In genomic region chr5:35758081-35759053, GRCm38 (mm10) we compare ENCODE assay signal across 8 mouse cellular contexts. TPM values are rescaled to one million over a fixed set of nuclear protein-coding genes. Genes with fewer than 3 reads are reported as not detected.
DNase-seq lines count a peak whose midpoint lies in the region; ATAC-seq and TF ChIP-seq lines count a peak whose summit lies in the region.

No protein-coding gene starts in this region.

- TF ChIP-seq CTCF in kidney, adult 2 months (conservative IDR thresholded peaks at IDR 0.05; ENCODE audit: insufficient read depth, insufficient read length, low read depth, low read length), result no peak
- no peak for TF ChIP-seq CTCF in olfactory bulb, adult 2 months (IDR thresholded peaks at IDR 0.05; ENCODE audit: insufficient read depth, low read depth, low read length)

- H3K4me2 ChIP-seq in intestine, embryonic 16.5 days (ENCODE audit: low read depth, low read length), result peak overlapping the region; percentile 96
- peak overlapping the region; percentile 100 for H3K4me2 ChIP-seq in liver, embryonic 11.5 days

- no peak for DNase-seq in kidney, adult 2 months
- no peak for DNase-seq in kidney, postnatal 14 days
- peak; percentile 46 for DNase-seq in adrenal gland, postnatal 14 days
- no peak for DNase-seq in liver, embryonic 11.5 days (ENCODE audit: low spot score)
- no peak for DNase-seq in ovary, postnatal 36 days (ENCODE audit: low spot score)

- ATAC-seq in frontal cortex, adult (ENCODE audit: low TSS enrichment), result peak; percentile 48
- peak; percentile 18 for ATAC-seq in intestine, embryonic 16.5 days
- peak; percentile 15; the same call in 1 of the 2 replicates for ATAC-seq in liver, embryonic 11.5 days (replicated peaks; ENCODE audit: low FRiP score)

- H3K4me1 ChIP-seq in kidney, adult 2 months (ENCODE audit: control insufficient read depth, insufficient read depth, low read length), result peaks cover 3% of the 10 kb centered on the region; the same call in 1 of the 2 replicates
- 0 out of 2 replicates have a peak, but pooled peaks cover 4% of the 10 kb centered on the region for H3K4me1 ChIP-seq in intestine, embryonic 16.5 days (ENCODE audit: control insufficient read depth, insufficient read depth, low read length)
- H3K4me1 ChIP-seq in liver, embryonic 11.5 days (replicated peaks; ENCODE audit: control insufficient read depth, insufficient read depth, low read length), result no peaks in the 10 kb centered on the region
- peaks cover 19% of the 10 kb centered on the region for H3K4me1 ChIP-seq in olfactory bulb, adult 2 months (ENCODE audit: control insufficient read depth, insufficient read depth, low read length)

- H3K9me3 ChIP-seq in intestine, embryonic 16.5 days (ENCODE audit: control insufficient read depth, low read length), result no peaks in the 10 kb centered on the region
- H3K9me3 ChIP-seq in liver, embryonic 11.5 days (ENCODE audit: control insufficient read depth, low read length), result no peaks in the 10 kb centered on the region

- no peak for TF ChIP-seq POLR2A in kidney, adult 2 months (IDR thresholded peaks at IDR 0.05; ENCODE audit: low read depth, low read length)
- no peak; the same call in 1 of the 2 replicates for TF ChIP-seq POLR2A in olfactory bulb, adult 2 months (IDR thresholded peaks at IDR 0.05; ENCODE audit: insufficient read depth, low read depth, low read length)

- peak overlapping the region; percentile 61 for H3K9ac ChIP-seq in intestine, embryonic 16.5 days (ENCODE audit: low read depth, low read length)
- H3K9ac ChIP-seq in liver, embryonic 11.5 days (ENCODE audit: low read depth, low read length), result 0 out of 2 replicates have a peak overlapping the region, but pooled peaks have one; percentile 17

- WGBS in kidney, adult 2 months, result 2% methylated on average over 40 of the region's 40 CpGs
- WGBS in intestine, embryonic 16.5 days, result 1% methylated on average over 40 of the region's 40 CpGs
- 2% methylated on average over 40 of the region's 40 CpGs for WGBS in liver, embryonic 11.5 days
- whole genome bisulfite sequencing in olfactory bulb, adult 2 months, result 3% methylated on average over 40 of the region's 40 CpGs

- no peaks in the 10 kb centered on the region for H3K27me3 ChIP-seq in kidney, adult 2 months (replicated peaks; ENCODE audit: control insufficient read depth, insufficient read depth, low read length)
- peaks cover 13% of the 10 kb centered on the region for H3K27me3 ChIP-seq in intestine, embryonic 16.5 days (replicated peaks; ENCODE audit: control insufficient read depth, insufficient read depth, low read length)
- peaks cover 51% of the 10 kb centered on the region for H3K27me3 ChIP-seq in liver, embryonic 11.5 days (replicated peaks; ENCODE audit: control insufficient read depth, insufficient read depth, low read length)

- no peaks in the 10 kb centered on the region for H3K36me3 ChIP-seq in kidney, adult 2 months (ENCODE audit: control insufficient read depth, insufficient read depth, low read length)
- no peaks in the 10 kb centered on the region for H3K36me3 ChIP-seq in intestine, embryonic 16.5 days (ENCODE audit: control insufficient read depth, insufficient read depth, low read length)
- no peaks in the 10 kb centered on the region for H3K36me3 ChIP-seq in liver, embryonic 11.5 days (ENCODE audit: control insufficient read depth, insufficient read depth, low read length)

- peak overlapping the region; percentile 60 for H3K4me3 ChIP-seq in kidney, adult 2 months (ENCODE audit: insufficient read depth, low read depth, low read length)
- H3K4me3 ChIP-seq in intestine, embryonic 16.5 days (ENCODE audit: low read length), result peak overlapping the region; percentile 55
- H3K4me3 ChIP-seq in liver, embryonic 11.5 days (ENCODE audit: low read depth, low read length), result peak overlapping the region; percentile 64
- H3K4me3 ChIP-seq in olfactory bulb, adult 2 months (ENCODE audit: insufficient read depth, low read depth, low read length), result peak overlapping the region; percentile 54

- H3K27ac ChIP-seq in kidney, adult 2 months (ENCODE audit: insufficient read depth, low read depth, low read length), result no peak overlapping the region
- no peak overlapping the region for H3K27ac ChIP-seq in intestine, embryonic 16.5 days (ENCODE audit: low read length)
- no peak overlapping the region for H3K27ac ChIP-seq in liver, embryonic 11.5 days (ENCODE audit: low read depth, low read length)
- H3K27ac ChIP-seq in olfactory bulb, adult 2 months (ENCODE audit: insufficient read depth, low read depth, low read length), result no peak overlapping the region

RNA-seq across cellular contexts. Expression of gene Ablim2, which starts 0.7 kb away (rescaled TPM):
- polyA plus RNA-seq in kidney, adult 2 months (2012; rRNA removed), result 5.8 and 7.5 TPM in 2 replicates
- total RNA-seq in adrenal gland, postnatal 14 days (2021), result 3.0 and 4.0 TPM in 2 replicates
- 5.4 and 5.7 TPM in 2 replicates for polyA plus RNA-seq in intestine, embryonic 16.5 days (2015; fragmentation: Nextera tagmentation; extraction: Ambion mirVana)
- 0.18 and 0.29 TPM in 2 replicates for polyA plus RNA-seq in liver, embryonic 11.5 days (2014; fragmentation: Nextera tagmentation; extraction: Ambion mirVana)
- polyA plus RNA-seq in olfactory bulb, adult 2 months (2012; ENCODE audit: insufficient read depth, insufficient read length, low replicate concordance, missing spikeins), result not detected in 2 replicates

RNA-seq across cellular contexts. Expression of gene Sh3tc1, which starts 18.6 kb away (rescaled TPM):
- polyA plus RNA-seq in kidney, adult 2 months (2012; rRNA removed), result 35.1 and 40.1 TPM in 2 replicates
- total RNA-seq in adrenal gland, postnatal 14 days (2021), result 14.9 and 15.0 TPM in 2 replicates
- 18.4 and 20.5 TPM in 2 replicates for polyA plus RNA-seq in intestine, embryonic 16.5 days (2015; fragmentation: Nextera tagmentation; extraction: Ambion mirVana)
- 4.0 and 4.3 TPM in 2 replicates for polyA plus RNA-seq in liver, embryonic 11.5 days (2014; fragmentation: Nextera tagmentation; extraction: Ambion mirVana)
- polyA plus RNA-seq in olfactory bulb, adult 2 months (2012; ENCODE audit: insufficient read depth, insufficient read length, low replicate concordance, missing spikeins), result not detected in 2 replicates
